Mouse (Mus musculus) C2C12 (cell line): ENCODE measurements around the gene Mpzl3.

Experiments
- CTCF ChIP-seq: IDR thresholded peaks from one replicate; pipeline ENCODE4 v1.5.1; 2011; ENCODE audit not compliant: control insufficient read depth, insufficient read depth, insufficient read length
- MAX ChIP-seq: IDR thresholded peaks from one replicate; pipeline ENCODE4 v1.6.1; 2011; ENCODE audit warnings: mild to moderate bottlenecking, control low read depth
- MYOD1 ChIP-seq: IDR thresholded peaks from one replicate; pipeline ENCODE4 v1.6.1; 2011; ENCODE audit warnings: low read depth; ENCODE audit not compliant: control insufficient read depth, insufficient read length
- MYOG ChIP-seq: IDR thresholded peaks from one replicate; pipeline ENCODE4 v1.6.1; 2011; ENCODE audit not compliant: control insufficient read depth, insufficient read length; ENCODE audit errors: extremely low read depth
- USF1 ChIP-seq: IDR thresholded peaks from one replicate; pipeline ENCODE4 v1.6.1; 2011; ENCODE audit warnings: low read depth, mild to moderate bottlenecking, control low read depth, moderate library complexity

- TF ChIP-seq CTCF (no peak), USF1 (no peak), MAX (no peak), MYOD1 (no peak), MYOG (no peak)
These were observed 22.7 kb upstream of the Mpzl3 start for GRCm38 (mm10) chr9:45032261-45032660.
